Mouse (Mus musculus): ENCODE results near the gene Uts2r.

- no peak for TF ChIP-seq CTCF (conservative IDR thresholded peaks at IDR 0.05; ENCODE audit: insufficient read depth, insufficient read length, low read depth, low read length)
- TF ChIP-seq POLR2A (IDR thresholded peaks at IDR 0.05; ENCODE audit: low read depth, low read length), result no peak
Observed at GRCm38 (mm10) chr11:121129616-121130015, 30.5 kb upstream of the Uts2r start.
